Mouse (Mus musculus) megakaryocyte progenitor cell, adult 5-6 weeks (primary cell): ENCODE measurements at regions not wholly inside any gene's neighbourhood (a gene's known extent, or its start where the extent isn't known, plus 50 kb on each side); places are given as distances from the start of the nearest gene placed in this dataset.

Experiments used
- ATAC-seq: replicated peaks from 2 replicates; pipeline ENCODE4 v1.8.0; 2016; ENCODE audit warnings: mild to moderate bottlenecking, moderate TSS enrichment, inconsistent platforms; ENCODE audit not compliant: poor library complexity

DNA sequence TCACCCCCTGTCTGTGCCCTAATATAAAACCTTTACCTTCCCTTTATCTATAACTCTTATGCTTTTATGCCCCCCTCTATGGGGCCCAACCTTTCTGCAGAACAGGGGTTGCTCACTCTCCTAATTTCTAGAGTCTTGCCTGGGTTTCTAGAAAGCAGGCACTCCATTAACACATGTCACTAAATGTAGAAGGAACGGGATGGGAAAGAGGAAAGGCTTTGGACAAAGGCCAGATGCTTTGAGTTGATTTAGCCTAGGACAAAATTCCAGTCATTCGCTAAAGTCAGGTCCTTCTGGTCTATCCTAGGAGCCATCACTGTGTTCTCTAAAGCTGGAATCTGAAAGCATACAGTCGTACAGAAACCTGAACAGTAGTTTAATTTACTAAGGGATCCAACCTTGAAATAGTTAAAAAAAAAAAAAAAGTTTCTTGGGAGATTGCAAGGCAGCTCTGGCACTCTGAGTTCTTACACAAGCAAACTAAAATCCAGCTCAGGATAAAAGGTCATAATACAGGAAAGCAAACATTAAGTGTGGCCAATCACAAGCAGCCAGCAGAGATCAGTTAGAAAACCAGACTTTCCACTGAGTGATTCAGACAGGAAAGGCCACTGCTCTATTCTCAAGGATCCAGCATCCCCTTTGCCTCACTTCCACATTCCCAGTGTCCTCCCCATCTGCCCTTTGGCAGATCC lies 109.5 kb downstream of the Ccdc71l start:
- no peak for ATAC-seq

DNA sequence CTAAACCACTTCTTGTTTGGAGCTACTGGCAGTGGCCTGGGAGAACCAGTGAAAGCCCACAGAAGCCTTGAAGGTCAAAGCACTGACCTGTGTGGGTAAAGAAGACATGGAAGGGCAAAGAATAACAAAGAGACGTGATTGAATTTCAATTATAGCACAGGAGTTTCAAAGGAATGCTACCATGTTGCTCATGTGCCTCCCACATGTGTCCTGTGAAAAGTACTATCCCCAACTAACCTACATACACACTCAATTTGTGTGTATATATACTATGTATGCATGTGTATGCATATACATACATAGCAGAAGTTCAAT lies 110.0 kb downstream of the Ccdc71l start:
- ATAC-seq: no peak

DNA sequence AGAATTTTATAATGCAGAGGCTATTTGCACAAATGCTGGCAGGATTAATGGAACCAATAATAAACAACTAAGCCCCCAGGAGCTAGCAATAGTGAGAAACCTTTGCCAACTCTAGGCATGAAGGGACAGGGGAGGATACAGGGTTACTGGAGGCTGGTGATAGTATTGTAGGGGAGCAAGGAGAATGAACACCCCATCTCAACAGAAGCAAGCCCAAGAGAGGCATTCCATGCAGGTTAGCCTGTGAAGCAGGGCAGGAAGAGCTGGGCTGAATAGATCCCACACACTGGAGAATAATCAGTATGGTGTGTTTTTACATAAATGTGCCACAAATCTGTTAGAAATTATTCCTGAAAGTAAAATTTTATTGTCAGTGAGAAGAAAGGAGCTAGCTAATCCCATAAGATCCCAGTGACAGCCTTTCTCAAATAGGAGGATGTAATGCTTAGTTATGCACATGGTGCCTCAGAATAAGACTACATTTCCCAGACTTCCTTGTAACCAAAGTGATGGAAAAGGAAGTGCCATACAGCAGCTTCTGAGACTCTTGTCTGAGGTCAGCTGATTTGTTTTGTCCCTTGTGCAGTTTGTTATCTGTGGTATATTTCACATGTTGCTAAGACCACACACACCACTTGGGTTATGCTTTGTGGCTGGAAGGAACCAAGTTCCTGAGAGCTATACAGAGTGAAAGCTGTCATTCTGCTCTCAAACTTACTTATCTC lies 111.1 kb downstream of the Ccdc71l start:
- peak; percentile 80 for ATAC-seq

DNA sequence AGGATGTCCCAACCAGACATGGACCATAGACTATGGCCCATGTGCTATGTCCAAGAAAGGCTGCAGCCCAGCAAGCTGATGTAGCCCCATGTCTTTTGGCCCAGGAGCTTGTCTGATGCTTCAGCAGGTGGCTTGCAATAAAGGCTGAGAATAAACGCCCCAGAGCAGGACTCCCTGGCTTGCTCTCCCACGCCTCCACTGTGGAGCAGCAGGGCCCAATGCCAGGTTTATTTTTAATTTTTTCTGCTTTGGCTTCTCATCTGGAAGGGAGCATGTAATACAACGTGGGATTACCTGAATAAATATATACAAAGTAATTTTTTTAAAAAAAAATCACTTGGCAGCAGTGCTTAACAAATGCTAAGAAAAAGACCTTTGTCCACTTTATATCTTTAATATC lies 125.7 kb downstream of the Ccdc71l start:
- ATAC-seq: no peak

DNA sequence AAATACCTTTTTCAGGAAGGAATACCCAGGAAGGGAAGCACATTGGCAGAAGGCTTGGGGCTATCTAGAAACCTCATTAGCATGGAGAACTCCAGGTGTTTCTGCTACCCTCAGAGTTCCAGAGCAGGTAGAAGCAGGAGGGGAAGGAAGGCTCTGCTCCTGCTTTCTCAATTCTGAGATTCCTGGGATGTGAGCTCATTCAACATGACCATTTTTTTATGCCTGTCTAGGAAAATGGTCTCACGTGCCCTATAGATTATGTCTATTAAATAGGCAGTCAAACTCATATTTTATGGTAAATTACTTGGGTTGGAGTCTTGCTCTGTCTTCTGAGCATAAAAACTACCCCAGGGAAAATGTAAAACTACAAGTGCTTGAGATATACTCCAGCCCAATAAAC lies 130.2 kb downstream of the Ccdc71l start:
- no peak for ATAC-seq

DNA sequence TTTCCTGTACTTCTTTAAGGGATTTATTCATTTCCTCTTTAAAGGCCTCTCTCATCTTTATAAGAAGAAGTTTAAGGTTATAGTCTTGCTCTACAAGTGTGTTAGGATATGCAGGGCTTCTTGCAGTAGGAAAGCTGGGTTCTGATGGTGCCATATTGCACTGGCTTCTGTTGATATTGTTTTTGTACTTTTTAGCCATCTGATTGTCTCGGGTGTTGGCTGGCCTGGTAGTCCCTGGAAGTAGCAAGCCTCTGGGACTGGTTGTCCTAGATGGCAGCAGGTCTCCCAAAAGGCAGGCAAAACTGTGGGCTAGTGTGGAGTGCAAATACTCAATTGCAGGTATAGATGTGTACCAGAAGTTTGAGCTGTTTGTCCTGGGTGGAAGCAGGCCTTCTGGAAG lies 147.1 kb downstream of the Ccdc71l start:
- no peak for ATAC-seq

DNA sequence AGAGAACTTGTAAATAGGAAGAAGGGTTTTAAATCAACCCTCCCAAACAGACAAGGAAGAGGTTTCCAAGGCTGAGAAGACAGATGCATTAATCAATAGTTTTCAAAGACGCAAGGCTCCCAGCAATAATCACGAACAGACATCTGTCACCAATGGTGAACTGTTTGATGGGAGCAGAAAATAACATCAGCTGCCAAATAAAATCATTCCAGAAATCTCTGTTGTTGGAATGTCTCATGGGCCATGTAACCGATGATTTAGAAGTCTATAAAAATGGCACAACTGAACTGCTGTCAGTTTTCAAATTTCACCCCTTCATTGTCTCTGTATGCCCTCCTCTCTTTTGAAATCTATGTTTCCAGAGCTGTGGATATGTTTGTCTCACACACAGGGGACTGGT lies 152.7 kb downstream of the Ccdc71l start:
- no peak for ATAC-seq

DNA sequence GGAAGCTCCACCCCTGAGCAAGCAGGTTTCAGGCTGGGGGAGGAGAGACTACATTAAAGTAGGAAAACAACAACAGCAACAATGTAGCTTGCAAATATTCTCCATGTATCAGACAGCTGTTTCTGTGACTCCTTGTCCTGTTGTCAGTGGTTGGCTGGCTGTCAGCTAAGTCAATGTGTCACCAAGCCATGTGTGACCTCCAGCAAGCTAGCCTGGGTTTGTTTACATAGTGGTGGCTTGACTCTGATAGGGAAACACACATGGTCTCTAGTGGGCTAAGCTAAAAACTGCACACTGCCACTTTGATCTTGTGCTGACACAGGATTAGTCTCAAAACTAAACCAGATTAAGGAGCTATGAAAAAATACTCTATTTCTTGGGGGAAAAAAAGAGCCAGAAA lies 155.1 kb downstream of the Ccdc71l start:
- no peak for ATAC-seq

DNA sequence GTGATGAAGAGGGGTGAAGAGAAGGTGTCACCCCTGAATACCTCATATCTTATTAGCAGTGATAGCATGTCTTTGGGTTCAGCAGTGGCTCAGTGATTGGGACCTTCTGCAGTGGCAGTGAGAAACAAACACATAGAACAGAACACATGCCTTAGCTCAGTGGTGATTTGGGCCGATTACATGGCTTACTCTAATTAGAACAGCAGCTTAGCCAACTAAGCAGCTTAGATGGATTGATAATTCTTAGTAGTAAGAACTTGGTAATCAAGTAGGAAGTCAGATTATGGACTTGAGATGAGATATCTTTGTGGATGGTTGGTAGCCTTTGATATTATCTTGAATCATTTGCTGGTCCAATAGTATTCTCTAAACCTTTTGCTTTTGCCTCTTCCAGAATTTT lies 167.0 kb downstream of the Ccdc71l start:
- no peak for ATAC-seq

DNA sequence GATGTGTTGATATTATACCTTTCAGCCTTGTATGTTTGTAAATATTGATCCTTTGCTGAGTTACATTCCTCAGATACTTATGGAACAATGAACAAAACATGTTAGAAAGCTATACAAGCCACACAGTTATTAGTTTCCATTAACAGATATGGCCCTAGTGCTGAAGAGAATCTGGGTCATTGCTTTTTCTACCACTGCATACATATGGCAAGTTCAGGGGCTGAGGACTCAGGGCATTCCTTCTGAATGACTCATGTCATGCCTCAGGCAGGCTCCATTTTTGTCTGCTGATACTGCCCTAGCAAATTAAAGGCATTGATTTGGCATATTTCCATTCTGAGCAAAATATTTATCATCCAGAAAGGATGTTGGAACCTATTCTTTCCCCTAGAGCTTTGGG lies 167.9 kb downstream of the Ccdc71l start:
- no peak for ATAC-seq

DNA sequence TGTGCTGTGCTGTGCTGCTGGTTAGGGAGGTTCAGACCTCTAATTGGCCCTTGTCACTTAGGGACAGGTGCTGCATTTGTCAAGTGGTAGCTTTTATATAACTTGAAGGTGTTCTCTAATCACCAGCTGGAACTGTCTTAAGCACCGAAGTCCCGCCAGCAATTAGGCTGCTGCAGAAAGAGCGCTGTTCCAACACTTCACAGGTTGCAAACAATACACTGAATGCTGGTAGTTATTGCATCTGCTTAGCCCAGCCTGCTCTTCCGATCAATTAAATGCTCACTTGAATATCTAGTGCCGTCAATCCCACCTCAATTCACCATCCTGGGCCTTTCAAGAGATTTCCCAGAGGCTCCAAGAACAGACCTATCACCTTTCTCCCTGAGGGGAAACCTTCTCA lies 175.3 kb downstream of the Ccdc71l start:
- ATAC-seq: no peak

DNA sequence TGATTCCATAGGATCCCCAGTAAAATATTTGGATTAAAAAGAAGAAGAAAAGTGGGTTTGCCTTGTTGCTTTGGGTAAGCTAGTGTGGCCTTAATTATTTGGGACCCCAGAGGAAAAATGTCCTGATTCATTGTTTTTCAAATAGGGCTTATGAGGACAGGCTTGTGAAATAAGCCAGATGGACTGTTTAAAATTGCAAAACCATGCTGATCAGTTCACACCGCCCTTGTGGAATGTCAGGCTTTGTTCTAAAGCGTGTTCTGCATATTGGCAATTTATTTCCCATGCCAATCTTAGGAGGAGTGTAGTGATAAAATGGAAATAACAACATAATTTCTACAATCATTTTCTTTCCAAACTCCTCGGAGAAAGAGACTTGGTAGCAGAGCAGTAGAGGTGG lies 189.3 kb downstream of the Ccdc71l start:
- ATAC-seq: no peak

DNA sequence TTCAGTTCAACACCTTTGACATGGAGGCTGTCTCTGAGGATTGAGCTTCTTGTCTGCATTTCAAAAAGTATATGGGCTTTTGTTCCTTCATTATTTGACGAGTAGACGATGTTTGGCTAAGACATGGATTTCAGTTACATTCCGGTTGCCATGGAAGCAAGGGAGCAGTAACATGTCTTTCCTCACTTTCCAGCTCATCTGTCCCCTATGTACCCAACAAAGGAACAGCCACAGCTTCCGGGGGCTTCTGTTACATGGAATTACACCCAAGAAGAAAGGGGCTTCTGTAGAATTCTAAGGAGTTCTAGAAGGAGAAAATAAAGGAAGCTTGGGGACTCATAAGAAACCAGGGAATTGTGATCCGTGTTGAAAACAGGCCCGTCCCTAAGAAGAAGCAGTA lies 202.8 kb downstream of the Ccdc71l start:
- no peak for ATAC-seq

DNA sequence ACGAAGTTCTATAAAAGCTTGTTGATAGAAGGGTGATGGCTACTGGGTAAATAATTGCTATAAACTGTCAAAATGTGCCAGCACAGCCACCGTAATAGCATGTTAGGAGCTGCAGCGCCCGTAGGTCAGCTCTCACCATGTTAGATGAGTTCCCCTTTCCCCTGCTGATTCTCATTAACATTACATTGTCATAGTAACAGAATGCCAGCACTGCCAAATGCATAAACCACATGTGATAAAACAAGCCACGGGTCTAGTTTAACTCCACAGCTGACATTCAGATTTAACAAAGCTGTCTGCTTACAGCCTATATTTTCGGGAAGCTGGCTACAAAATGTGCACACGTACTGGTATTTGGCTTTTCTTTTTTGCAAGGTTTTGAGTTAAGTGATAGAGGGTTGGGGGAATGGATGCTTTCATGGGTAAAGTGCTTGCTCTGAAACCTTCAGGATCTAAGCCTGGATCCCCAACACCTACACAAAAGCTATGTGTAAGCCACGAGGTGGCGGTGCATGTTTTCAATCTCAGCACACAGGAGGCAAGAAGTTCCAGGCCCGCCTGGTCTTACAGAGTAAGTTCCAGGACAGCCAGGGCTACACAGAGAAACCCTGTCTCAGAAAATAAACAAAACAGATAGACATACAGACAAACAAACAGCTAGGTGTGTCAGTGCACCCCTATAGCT lies 217.1 kb upstream of the Nampt start:
- ATAC-seq: peak; percentile 64

DNA sequence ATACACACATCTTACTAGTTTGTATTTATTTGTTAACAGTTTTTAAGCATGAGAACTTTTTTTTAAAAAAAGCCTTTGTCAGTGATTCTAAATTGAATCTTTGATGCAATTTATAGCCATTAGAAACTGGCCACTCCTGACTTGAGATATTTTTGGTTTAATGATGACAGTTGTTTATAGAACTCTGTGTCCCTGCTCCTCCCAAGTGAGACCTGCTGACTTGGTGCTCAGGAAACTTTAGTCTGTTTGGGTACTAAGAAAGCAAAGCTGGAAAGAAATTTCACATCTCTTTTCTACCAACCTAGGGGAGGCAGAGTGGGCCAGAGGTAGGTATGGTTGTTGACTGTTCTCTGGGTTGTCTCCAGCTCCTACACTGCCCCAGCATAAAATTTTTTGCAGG lies 214.0 kb upstream of the Nampt start:
- ATAC-seq: no peak

DNA sequence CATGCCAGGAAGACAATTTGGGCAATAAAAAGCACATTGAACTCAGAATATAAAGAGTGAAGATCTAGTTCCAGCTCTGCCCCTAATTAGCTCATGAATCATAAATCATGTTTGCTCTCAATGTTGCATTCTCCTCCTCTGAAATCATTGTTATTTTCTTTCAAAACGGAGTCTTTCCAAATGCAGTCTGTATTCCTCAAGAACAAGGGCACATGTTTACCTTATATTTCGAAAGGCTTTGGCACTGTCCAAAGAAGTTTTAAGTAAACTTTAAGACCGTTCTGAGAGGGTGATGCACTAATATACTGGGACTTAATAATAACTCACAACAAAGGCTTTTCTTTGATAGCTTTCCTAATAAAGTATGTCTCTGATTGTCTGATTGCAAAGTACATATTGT lies 204.3 kb upstream of the Nampt start:
- no peak for ATAC-seq

DNA sequence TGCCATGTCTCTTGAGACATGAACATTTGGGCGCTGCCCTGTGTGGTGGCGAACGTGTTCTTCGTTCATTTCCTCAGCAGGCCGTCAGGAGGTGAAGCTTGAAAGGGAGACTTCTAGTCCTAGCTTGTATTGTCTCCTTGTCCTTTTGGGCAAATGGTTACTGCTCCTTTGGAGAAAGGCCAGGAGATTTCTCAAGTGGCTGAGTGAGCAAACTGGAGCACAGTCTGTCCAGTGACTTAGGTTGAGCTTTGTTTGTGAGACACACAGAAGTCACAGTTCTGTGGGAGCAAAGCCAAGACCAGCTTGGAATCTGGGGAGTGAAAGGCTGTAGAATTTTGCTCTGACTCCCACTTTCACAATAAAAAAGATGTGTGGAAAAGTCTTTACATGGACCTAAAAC lies 203.3 kb upstream of the Nampt start:
- no peak for ATAC-seq

DNA sequence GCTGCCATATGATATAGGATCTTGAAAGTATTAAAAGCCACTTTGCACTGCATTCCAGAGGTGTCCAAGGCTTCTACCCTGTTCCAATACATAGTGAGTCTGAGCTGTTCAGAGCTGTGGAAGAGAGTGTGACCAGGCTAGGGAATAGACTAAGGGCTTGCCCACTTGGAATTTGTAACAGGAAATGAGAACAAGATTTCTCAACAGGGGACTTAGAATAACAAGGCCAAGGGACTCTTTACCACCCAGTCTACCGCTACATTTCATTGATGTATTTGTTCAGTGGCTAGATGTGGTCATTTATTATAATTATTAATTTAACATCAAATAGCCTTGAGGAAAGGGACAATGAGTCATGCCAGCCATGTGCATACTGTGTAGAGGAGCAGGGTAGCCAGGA lies 202.3 kb upstream of the Nampt start:
- ATAC-seq: no peak

DNA sequence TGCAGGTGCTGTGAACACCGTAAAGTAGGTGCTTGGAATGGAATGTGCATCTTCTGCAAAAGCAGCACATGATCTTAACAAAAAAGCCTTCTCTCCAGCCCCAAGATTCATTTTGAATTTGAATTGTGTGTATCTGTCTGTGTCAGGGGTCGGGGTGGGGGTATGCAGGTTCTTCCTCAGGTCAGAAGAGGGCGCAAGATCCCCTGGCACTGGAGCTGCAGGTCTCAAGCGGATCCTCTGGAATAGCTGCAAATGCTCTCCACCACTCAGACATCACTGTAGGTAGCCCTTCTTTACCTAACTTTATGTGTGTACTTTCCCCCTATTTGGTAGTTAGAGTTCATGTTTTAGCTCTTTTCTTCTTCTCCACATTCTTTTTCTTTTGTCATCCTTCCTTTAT lies 199.5 kb upstream of the Nampt start:
- ATAC-seq: no peak

DNA sequence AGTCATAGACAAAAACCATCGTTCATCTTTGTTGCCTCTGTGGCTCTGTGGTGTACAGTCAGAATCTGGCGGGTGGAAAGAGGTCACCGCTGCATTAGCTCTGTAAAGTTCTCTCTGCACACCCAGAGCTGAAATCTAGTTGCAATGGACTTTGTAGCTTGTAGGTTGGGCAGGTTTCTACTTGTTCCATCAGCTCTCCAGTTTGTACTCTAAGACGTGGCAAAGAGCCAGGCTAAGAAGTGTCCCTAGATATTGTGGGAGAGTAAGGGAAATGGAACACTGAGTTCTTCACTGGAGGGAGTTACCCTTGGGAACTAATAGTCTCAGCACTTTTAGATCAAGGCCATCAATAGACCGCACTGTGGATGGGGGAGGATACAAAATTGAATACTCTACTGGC lies 197.6 kb upstream of the Nampt start:
- no peak for ATAC-seq

DNA sequence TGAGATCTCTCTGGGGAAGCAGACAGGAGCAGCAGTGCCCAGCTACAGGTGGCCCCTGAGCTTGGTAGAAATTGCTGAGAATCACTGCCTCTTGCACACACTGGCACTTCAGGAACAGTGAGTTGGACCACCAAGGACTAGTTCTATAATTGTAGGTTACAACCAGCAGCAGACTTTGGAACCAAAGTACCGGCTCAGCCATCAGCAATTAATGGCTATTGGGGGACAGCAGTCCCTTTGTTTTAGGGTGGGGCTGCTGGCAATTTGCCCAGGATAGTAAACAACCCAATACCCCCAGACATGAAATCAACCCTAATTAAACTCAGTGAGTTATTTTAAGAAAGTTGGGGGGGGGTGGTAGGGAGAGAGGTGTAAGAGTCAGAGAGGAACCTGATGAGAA lies 190.8 kb upstream of the Nampt start:
- ATAC-seq: no peak

DNA sequence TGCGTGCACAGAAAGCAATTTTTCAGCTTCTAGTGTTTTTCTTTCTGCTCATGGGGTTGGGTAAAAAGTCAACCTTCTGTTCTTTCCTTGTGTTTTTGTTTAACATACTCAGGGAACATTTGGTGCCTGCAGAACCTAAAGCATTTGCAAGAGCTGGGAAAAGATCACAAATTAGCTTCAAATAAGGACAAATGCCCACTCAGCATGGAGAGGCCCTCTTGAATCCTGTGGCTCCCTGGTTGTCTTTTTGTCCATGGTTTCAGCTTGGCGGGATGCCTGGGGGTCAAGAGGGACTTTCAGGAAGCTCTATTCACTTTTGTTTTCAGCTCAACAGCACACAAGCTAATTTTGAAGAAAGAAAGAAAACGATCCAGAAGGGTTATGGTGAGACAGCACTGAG lies 186.4 kb upstream of the Nampt start:
- no peak for ATAC-seq

DNA sequence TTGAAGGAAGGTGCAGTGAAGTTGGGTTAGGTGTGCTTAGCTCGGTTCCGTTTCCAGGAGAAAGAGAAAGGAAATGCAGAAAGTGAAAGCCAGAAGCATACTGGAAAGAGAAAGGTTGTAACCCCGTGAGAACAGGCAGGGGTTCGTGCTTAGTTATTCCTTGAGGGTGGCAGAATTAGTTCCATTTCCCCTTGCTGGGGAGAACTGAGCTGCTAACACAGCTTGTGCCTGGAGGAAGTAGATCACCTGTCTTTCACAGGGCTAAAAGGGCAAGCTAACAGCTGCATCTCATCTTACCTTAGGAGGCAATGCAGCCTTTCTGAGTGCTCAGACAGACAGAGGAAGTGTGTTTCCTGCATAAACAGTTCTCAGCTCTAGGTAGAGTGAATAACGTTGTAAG lies 184.3 kb upstream of the Nampt start:
- peak; percentile 20; the same call in 1 of the 2 replicates for ATAC-seq
